Mouse (Mus musculus) left cerebral cortex, adult 8-10 months (tissue): Measurements from ENCODE around the gene Daam1. TPM values are rescaled to one million over a fixed set of nuclear protein-coding genes. Genes with fewer than 3 reads are reported as not detected.

Experiments used
- DNase-seq, 2 experiments: peaks; one replicate each; pipeline ENCODE4 v3.0.0; 2022; ENCODE audit warnings: low spot score in 2 of 2
- total RNA-seq, 4 experiments: library from RNA; stranded (reverse); gene quantifications; 2 replicates each; pipeline ENCODE4 v1.2.4; 2022

The Daam1 gene
- total RNA-seq, 4 experiments from 2014 or later, result 49.2 to 52.6 (median 51.6) TPM

DNA sequence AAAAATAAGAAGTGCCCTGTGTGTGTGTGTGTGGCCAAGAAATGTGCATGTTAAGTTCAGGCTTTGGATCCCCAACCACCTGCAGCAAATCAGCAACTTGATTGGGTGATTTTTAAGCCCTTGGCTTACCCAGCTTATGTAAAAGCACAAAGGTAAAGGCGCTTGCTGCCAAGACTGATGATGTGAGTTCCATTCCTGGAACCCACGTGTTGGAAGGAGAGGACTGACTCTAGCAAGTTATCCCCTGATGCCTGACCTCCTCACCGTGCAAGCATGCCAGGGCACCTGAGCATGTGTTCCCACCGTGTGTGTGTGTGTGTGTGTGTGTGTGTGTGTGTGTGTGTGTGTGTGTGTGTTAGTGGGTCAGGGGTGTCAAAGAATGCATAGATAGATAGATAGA, 166.5 kb downstream of the Daam1 start:
- no peak for DNase-seq

DNA sequence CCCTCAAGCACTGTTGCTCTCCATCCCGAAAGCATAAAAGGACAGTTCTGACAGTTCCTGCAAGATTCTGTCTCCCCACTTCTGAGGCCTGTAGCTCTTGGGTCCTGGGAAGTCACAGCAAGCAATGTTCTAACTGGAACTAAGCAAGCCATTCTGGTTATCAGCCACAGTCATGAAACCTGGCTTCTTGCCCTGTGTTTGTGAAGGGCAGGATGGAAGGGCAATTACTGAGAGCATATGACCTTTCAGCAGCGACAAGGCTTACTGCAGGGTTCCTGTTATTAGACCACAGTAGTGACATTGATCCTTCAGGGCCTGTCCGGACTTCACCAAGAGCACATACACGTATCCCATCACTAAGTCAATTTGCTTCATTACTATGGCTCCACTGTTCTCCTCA, 167.8 kb downstream of the Daam1 start:
- no peak for DNase-seq

DNA sequence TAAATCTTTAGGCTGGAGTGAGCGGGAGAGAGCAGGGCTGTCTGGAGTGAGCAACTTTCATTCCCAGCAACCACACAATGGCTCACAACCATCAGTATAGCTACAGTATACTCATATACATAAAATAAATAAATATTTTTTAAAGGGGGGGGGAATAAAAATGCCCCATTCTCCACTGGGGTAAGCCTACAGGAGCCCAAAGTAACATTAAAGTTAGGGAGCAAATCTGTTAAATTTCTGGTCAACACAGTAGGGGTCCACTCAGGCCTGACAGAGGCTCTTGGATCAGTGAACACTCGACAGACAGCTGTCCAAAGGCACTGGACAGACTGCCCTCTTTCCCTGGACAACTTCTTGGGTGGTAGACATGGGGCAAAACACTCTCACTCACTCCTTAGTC, 168.8 kb downstream of the Daam1 start:
- DNase-seq, result no peak

DNA sequence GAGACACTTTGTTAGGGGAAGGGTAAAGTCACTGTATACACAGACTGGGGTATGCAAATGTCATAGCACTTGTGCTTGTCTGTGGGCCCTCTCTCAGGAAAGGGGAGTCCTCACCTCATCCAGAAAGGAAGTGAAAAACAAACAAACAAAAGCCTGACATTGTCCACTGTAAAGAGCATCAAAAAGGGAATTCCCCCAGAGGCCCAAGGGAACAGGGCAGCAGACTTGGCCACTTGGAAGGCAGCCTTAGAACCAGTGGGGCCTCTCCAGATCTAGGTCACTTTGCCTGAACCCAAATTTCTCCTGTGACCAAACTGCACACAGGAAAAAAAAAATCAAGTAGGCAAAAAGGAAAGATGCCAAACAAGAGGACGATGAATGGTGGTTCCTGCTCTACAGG, 170.9 kb downstream of the Daam1 start:
- no peak for DNase-seq

DNA sequence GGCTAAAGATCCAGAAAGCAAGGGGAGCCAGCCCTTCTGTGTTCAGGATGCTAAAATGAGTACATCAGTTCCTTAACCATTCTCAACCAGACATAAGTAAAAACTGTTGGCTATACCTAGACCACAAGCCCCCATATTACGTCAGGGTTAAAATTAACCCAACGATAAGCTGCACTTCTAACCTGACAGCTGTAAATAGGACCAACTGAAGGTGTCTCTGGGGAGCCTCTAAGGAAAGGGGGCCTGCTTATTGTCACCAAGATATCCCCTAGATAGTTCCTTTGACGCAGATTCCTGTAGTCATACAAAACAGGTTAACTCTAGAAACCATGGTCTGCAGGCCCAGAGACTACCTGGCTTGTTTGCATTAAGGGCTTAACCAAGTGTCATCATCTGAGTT, 174.4 kb downstream of the Daam1 start:
- DNase-seq, result no peak

DNA sequence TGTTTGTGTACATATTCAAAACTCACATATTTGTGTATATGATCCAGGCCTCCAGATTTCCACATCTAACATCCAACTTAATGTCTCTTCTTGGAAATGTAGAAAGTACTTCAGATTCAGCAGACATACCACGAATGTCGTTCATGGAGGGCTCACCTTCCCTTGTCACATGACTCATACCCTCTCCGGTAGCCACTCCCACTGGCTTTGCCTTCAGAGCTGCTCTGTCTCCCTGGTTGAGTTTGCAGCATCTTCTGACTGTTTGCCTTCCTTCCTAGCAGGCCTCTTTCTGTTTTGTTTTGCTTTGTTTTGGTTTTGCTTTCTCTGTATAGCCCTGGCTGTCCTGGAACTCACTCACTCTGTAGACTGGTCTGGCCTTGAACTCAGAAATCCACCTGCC, 176.8 kb downstream of the Daam1 start:
- no peak for DNase-seq

DNA sequence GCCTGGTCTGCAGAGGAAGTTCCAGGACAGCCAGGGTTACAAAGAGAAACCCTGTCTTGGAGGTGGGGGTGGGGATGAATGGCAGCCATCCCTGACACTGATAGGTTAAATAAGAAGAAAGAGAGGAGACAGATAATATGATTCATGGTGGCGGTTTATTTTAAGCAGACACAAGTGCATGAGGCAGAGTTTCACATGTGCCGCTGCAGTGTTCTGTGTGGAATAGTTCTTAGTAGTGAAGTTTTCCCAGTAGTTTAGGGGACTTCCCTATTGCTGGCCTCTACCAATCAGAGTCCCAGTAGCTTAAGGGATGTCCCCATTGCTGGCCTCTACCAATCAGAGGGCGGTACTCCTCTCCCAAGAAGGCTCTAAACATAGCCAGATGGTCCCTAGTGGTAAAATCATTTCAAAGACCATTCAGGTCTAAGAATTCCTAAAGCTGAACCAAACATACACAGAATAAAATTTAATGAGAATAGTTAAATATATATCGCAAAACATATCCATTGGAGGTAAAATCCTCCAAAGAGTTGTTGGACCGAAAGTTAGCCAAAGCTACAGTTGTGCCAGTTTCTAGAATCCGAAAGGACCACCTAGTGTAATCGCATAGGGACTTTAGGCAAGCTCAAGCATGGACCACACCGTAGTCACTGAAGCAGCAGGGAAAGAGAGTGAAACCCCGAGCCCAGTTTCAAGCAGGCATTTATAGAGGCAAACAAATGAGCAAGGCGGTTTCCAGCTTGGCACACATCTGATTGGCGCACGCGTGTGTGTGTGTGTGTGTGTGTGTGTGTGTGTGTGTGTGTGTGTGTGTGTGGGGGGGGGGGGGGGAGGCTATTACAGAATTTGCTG, 178.4 kb downstream of the Daam1 start:
- no peak for DNase-seq

DNA sequence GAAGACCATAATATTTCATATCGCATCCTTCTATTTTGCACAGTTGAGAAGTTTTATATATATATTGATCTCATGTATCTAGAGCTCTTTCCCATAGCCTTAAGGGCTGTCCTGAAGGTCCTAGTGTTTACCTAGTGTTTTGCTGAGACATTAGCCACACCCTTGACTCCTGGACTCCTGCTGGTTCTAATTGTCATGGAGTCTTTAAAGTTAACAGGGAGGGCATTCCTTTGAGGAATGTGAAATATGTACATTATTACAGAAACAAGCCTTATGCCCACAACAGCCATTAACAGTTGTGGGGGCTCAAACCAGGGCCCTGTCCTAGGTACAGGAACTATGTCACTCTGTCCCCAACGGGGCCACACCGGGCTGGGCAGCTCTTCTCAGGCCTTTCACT, 180.5 kb downstream of the Daam1 start:
- DNase-seq, result no peak

DNA sequence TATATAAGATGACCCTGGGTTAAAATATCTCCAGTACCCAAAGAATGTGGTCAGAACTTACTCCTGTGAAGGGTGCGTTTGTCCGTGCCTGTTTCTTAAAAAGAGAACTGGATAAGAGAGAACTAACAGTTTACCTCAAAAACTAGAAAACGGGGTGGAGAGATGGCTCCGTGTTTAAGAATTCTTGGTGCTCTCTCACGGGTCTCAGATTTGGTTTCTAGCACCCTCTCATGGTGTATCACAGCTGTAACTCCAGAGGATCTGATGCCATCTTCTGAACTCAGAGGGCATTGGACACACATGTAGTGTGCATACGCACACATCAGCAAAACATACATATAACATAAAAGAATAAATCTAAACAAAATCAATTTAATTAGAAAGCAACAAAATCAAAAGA, 181.2 kb downstream of the Daam1 start:
- DNase-seq, result no peak

DNA sequence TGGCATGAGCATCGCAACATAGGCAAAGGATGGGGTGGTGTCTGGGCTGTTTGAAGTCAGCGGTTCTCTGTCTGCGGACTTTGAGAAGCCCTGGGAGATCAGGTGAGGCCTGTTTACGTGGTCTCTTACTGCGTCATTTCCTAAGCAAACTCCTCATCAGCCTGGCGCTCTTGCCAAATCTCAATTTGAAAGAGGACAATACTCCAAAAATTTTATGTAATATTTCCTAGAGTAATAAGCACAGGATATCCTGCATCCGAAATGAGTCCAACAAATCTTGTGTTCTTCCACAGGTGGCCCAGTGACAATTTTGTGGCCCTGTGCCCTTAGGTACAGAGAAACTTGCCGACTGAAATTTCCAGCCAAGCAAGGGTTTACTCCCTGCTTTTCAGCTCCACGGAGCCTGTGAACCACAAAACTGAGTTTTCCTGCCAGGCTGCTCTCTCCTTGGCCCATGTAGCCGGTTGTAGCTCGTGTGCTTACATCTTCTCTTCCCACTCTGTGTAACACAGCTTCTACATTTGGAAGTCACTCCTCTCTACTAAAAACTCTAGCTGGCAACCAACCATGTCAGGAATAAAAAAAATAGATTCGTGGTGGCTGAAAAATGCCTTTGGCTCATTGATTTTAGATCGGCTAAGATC, 183.0 kb downstream of the Daam1 start:
- no peak for DNase-seq

DNA sequence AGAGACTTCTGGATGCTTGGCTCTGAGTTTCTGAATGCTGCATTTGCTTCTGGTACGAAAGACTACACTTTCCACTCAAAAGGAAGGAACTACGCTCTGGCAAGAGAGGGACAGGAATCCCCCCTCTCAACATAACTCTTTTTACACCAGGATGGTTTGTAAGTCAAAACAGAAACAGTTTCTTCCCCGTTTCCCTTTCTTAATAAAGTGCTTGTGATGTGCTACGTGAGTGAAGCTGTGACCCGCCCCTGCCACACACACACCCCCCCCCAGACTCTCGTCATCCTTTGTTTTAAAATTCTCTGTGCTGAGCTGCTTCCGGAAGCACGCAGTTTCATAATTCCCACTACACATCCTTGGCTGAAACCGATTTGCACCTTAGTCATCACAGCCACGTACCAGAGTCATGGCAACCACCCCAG, 183.5 kb downstream of the Daam1 start:
- DNase-seq, result no peak

DNA sequence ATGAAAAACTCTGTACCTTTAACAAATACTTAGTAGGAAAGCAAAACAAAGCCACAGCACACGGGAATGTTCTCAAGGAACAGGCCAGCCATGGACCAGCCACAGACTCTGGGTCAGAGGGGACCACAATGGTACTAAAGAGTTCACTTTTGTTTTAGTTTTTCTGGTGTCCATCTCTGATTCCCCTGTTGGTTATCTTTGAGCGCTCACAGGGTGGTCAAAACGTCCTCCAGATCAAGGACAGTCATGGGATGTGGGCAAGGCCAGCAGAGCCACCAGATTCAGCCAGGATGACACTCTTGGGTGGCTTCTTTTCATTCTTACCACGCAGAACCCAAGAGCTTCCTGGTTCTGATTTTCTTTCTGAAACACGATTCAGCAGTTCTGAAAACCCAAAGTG, 184.4 kb downstream of the Daam1 start:
- no peak for DNase-seq

DNA sequence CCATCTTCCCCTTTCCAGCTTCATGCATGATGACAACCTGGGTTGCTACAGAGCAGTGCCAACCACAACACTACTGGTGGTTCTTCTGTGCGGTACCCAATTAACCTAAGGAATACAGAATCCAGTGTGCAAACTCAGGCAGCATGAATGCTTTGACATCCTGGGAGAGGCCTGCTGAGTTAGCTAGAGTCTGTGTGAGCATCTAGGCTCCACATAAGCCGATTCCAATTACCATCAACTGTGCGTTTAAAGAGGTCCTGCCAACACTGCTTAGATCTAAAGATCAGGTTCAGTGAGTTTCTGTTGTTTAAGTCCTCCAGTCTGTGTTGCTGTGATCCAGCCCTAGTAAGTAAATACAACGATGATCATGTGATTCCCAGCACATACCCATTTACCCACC, 189.4 kb downstream of the Daam1 start:
- no peak for DNase-seq

DNA sequence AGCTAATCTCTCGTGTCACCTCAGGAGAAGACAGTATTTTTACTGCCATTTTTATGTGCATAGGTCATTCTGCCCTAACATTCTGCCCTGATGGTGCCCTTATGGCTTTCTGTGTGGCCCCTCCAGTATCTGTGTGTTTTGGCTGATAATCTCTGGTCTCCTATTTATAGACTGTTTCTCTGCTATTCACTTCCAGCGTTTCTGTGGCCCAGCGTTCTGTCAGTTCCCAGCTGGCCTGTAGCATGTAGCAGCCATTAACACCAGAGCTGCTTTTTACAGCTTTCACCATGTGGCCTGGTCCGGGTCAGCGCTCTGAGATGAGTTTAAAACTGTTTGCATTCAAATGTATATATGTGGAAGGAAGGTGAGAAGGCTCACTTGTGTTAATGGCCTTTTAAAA, 190.7 kb downstream of the Daam1 start:
- DNase-seq, result no peak

DNA sequence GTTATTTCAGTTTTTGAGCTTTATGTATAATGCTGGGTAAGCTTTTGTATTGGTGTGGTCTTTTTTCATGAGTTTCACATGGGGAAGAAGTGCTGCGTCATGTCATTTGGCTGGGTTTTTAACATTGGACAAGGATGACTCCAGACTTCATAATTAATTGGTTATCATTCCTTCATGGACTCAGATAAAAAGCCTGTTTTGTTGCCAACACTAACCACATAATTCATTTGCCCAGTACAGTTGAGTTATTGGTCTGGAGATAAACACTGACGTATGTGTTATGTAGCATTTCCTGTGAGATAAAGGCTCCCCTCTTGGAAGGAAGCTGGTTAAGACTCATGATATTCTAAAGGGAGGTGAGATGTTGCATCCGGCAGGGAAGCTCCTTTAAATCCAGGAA, 191.9 kb downstream of the Daam1 start:
- DNase-seq, result no peak

DNA sequence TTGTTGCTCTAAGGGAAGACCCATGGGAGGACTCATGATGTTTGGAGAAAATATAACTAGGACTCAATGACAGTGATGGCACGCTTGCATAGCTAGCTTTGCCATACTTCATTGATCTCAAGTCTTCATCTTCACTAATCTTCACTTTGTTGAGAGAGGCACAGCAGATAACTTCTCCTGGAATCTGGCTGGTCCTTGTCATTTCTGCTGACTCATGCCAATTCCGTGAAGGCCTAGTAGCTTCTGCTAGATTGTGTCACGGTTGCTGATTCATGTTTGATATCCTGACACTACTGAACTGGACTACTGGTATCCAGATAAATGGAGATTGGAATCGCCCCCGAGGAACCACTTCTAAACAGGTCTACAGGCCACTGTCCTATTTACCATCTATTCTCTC, 192.7 kb downstream of the Daam1 start:
- no peak for DNase-seq

DNA sequence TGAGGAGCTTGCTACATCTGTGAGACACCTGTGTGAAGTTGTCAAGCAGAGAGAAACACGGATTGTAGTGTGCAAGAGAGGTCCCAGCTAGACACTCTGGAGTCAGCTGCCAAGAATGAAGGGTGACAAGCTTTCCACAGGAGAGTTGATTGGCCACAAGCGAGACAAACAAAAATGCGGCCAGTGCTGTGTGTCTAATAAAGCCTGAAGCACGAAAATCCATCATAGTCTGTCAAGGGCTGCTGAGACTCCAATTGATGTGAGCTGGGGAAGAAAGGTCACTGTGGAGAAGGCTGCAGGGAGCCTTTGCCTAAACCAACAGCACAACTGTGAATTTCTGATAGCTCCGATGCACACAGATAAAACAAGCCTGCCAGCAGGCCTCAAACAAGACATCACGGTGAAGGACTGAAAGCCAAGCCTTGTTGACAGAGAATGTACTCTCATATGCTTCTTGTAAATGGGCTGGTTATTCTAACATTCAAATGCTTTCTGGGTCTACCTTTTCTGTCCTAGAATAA, 194.5 kb downstream of the Daam1 start:
- no peak for DNase-seq

DNA sequence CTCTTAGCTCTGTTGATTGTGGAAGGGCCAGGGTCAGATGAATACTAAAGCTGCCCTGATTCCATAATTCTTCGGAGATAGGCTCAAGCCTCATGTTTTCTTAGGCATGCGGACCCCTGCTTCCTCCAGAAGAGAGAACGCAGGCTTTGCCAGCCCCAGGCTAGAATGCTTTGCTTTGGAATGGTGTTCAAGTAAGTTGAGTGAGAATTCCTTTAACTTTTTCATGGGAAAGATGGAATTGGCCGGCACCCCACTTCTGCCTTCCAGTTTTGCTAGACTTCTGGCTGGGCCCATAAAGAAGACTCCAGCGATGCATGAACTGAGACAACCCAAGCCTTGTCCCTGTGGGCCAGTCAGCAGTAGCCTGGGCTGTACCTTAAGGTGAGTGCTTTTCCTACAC, 200.3 kb downstream of the Daam1 start:
- DNase-seq, result no peak

DNA sequence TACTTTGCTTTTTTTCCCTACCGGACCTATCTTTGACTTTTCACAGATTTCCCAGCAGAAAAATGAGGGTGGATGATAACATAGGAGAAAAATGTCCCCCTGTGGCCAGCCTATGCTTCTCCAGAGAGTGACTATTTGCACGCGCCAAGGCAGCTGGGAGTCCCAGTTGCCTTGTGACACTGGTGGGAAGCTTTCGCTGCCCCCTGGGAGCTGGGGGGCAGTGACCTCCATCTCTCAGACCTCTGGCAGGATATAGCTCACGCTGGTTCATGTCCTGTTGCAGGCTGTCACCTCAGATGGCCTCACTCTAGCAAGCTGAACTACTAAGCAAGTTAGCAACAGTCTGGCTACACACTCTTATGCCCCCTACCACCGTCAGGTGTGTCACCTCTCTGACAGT, 200.9 kb downstream of the Daam1 start:
- DNase-seq, result no peak

DNA sequence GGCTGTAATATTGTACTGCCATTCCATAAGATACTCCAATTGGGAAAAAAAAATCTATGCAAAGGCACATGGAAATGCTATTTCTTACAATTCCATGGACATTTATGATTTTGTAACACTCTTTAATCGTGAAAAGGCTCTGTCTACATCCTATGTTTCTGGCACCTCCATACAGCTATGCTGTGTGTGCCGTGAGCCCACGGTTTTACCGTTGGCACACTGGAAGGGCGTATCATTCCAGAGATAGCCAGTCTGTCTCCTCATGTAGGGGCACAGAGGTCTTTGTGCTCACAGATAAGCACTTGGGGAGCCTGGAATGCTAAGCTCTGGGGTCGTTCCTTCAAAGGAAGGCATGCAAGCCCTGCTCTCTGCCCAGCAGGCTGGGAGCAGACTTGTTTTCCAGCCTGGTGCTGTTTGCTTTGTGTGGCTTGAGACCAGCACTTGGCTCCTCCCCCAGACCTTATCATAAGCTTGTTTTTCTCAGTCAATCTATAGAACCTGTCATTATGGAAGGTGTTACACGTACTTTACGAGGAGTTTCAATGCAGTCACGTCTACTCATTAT, 205.3 kb downstream of the Daam1 start:
- DNase-seq, result no peak

DNA sequence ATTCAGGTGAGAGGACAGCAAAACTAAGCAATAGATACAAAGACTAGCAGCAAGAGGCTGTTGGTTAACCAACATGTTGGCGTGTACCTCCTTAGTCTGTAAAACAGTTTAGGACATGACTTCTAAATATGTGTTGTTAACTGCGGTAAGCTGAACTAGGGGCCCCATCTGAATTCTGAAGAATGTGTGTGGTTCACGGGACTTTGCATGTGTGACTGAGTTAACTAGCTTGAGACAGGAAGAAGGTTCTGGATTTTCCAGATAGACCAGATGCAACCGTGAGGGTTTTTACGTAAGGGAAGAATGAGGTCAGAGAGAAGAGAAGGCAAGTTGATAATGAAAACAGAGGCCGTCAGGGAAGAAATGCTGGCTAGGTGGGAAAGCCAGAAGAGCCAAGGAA, 206.2 kb downstream of the Daam1 start:
- no peak for DNase-seq

DNA sequence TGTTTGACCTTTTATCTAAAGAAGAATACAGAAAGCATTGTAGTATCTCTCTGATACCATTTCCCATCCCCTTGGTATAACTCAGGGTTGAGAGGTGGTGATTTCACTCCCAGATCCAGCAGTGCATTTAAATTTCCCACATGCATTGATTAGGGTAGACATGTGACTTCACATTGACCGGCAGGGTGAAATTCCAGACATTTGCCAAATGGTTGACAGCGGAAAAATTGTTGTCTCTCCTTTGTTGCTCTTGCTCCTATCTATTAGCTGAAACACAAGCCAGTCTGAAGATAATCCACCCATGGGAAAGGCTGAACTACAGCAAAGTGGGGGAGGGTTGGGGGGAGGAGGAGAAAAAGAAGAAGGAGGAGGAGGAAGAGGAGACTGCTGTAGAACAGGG, 208.0 kb downstream of the Daam1 start:
- no peak for DNase-seq

DNA sequence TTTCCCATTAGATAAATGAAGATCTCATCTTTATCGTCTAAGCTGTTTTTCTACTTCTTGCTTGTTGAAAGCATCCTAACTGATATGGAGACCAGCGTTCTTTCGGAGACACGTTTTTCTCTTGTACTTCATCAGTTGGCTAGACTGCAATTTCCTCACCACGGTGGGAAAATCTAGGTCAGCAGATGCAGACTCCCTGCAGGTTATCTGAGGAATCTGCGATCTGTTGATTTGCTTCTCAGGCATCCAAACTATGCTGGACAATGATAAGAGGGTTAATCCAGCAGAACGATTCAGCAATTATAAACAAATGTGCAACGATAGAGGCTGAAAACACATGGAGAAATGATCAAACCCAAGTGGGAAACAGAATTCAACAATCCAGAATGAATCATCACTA, 208.6 kb downstream of the Daam1 start:
- no peak for DNase-seq
